Mouse (Mus musculus): Measurements from ENCODE around the gene Tcp11l1.

Tcp11l1 gene

DNA sequence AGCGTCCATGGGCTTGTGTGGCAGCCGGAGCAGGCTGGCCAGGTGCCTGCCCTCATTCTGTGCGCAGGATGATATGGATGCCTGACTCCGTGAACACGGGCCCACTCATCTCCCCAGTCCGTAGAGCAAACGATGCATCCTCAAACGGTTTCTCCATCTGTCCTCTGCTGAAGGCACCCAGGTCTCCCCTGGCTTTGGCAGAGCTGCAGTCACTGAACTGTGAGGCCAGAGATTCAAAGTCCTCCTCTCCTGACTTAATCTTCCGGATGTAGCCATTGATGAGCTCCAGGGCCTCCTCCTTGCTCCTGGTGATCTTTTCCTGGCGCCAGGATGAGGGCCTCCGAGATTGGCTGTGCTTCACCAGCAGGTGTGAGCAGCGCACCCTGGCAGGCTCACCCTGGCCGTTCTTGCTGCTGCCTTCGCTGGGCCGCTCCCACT lies 2.3 kb upstream of the Tcp11l1 start:
- DNase-seq (ENCODE audit: extremely low read depth, low read depth, low spot score) = no peak

DNA sequence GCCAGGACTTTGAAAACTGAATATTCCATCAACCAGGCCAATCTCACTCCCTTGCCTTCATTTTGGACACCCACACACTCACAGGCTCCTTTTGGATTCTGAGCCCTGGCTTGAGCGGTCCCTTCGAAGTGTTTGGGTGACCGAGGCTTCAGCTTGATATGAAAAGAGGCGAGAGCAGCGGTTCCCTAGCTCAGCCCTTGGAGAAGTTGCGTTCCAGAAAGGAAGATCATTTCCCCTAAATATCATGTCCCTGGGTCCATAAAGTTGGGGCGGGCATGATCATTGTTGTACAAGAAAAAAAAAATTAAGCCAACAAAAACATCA lies 479 bp upstream of the Tcp11l1 start:
- DNase-seq (ENCODE audit: extremely low read depth, low read depth, low spot score) = no peak

DNA sequence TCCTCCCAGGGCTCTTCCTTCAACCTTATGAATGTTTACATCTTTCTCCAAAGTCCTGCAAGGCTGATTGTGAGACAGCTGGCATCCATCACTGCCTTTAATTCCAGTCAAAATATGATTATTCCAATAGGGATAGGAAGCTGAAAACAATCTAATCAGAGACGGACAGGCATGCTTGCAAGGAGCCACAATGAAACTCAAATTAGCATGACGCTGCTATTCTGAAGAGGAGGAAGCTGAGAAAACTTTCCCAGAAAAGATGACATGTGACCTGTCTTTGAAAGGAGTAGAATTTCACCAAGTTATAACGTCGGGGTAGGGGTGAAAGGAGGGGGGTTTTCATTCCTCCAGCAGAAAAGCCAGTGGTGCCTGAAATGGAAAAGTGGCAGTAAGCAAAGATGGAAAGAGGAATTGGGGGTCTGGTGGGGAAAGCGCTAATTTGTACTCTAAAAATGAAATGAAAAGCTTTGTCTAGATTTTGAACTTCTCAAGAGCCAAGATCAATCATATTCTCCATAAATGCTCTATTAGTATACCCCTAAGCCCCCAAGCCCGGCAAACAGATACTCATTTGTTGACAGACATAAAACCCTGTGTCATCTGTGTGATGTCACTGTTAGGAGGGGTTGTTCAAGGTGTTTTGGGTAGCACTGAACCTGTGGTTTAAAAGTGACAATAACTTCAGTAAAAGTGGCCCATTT lies 1.1 kb downstream of the Tcp11l1 start:
- DNase-seq (ENCODE audit: extremely low read depth, low read depth, low spot score) = no peak

DNA sequence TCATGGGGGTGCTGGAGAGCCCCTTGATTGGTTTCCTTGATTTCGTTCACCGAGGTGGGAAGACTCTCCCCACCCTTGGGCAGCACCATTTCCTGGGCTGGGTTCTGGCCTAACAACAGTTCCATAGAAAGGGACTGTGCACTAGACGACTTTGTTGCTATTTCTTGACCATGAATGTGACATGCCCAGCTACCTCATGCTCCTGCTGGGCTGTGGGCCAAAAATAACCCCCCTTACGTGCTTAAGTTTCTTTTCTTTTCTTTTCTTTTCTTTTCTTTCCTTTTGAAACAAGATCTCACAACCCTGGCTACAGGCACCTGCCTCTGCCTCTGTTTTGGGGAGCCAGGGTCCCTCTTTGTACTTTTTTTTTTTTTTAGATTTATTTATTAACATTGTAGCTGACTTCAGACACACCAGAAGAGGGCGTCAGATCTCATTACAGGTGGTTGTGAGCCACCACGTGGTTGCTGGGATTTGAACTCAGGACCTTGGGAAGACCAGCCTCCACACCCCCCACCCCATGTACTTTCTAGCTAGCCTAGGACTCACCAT lies 2.1 kb downstream of the Tcp11l1 start:
- no peak for DNase-seq (ENCODE audit: extremely low read depth, low read depth, low spot score)

DNA sequence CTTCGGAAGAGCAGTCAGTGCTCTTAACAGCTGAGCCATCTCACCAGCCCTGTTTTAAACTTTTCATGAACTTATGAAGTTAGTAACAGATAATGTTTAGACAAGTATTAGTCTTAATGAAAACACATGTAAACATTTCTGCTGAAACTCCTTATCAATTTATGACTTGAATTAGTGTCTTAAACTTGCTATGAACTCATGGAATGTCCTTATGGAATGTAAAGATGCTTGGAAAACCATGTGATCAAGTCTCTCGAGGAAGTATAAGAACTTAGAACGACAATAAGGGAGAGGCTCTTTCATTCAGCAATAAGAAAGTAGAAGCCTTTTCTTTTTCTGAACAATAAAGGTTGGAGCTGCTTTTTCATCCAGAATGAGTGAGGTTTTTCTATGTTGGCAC lies 7.6 kb downstream of the Tcp11l1 start:
- DNase-seq (ENCODE audit: extremely low read depth, low read depth, low spot score) = no peak

DNA sequence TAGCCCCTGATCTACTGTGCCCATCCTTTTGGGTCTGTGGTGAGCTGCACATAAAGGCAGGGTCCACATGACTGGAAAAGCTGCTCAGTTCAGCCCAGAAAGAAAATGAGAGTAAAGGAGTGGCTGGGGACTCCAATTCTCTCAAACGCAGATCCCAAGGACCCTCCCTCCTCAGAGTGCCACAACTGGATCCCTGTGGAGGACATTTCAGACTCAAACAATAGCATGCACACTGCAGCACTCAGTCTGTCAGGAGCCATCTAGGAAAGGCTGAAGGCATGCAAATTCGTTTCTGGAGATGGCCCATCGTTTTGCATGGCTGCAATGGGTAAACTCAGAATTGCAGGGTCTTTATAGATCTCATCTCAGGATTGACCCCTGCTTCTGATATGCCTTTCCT lies 8.8 kb downstream of the Tcp11l1 start:
- no peak for DNase-seq (ENCODE audit: extremely low read depth, low read depth, low spot score)

DNA sequence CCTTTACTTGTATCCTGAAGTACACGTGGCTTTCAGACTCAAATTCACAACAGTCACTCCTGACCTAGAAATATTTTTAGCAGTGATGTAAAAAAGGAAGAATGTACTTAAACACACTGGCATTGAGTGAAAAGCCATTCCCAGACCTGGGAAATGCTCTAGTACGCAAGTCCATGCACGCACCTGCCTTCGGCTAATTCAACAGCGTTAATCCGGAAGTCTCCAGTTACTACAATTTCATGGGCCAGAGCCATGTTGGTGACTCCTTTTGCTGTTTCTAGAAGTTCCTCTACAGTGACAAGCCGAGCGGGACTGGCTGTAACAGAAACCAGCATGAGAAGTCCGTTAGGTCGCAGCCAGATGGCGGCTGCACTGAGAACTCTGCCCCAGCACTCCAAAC lies 12.3 kb downstream of the Tcp11l1 start:
- DNase-seq (ENCODE audit: extremely low read depth, low read depth, low spot score) = peak; percentile 69

DNA sequence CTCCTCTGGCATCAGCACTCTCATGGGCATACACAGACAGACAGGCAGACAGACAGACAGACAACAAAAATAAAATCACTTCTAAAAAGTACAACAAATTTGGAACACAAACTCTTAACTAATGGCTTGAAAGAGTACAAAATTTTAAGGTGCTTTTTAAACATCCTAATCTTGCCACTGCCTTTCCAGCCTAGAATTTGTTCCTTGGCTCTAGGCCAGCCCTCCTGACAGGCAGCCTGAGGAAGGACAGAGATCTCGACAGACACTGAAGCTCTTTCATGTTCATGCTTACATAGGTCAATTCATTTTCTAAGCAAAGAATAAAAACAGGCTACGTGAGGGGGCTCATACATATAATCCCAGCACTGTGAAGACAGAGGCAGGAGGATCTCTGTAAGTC lies 19.4 kb downstream of the Tcp11l1 start:
- DNase-seq (ENCODE audit: extremely low read depth, low read depth, low spot score) = no peak

DNA sequence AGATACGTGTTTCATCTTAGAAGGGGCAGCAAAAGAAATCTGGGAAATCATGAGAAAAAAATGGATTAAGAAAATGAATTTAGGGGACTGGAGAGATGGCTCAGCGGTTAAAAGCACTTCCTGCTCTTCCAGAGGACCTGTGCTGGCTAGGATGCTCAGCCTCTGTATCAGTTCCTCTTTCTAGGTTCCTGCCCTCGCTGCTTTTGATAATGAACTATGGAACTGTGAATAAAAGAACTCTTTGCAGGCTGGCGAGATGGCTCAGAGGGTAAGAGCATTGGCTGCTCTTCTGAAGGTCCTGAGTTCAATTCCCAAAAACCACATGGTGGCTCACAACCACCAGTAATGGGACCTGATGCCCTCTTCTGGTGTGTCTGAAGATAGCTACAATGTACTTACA lies 21.2 kb downstream of the Tcp11l1 start:
- no peak for DNase-seq (ENCODE audit: extremely low read depth, low read depth, low spot score)

DNA sequence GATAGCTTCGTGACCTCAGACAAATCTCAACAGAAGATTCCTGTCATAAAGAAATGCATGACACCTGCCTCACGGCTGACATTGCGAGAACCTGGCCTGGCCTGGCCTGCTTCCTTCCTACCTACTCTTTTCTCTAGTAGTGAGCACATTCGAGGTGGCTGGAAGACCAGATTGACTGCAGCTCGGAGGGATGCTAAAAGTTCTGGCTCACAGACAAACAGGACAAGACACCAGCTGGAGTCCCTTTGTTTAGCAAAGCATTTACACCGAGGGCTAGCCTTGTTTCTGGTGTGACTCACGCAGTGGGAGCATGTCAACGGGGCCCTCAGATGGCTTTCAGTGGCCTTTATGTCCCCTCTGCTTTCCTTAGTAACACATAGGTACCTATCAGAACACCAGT lies 23.2 kb downstream of the Tcp11l1 start:
- no peak for DNase-seq (ENCODE audit: extremely low read depth, low read depth, low spot score)

DNA sequence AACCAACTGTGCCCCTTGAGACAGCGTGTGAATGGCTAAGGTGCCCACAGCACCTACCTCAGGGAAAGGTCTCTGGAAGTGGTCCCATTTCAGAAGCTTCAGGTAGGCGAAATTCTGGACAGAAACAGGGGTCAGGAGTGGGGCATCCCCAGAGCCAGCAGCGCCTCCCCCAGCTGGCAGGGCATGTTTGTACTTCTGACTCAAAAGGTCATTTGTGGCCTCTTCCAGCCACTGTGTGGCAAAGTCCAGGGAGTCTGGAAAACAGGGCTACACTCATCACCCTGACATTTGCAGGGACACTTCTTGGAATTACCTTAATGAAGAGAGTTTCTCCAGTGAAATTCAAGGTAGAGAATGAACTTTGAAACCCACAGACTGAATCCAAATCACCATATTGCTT lies 23.6 kb downstream of the Tcp11l1 start:
- no peak for DNase-seq (ENCODE audit: extremely low read depth, low read depth, low spot score)

DNA sequence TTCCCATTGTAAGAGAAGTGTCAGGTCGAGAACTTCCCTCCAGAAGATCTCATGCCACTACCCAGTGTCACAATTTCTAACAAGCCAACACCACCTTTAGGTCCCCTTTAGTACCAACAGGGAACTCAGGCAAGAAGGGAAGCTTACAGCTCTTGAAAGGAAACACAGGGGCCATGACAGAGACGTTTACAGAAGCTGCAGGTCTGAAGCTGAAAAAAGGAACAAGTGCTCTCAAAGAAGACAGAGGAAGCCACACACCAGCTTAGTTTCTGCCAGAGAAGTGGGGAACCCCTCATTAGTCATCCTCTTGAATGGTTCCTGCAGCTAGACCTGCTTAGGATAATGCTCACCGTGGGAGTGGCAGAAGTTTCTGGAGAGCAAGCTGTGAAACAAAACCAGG lies 24.7 kb downstream of the Tcp11l1 start:
- DNase-seq (ENCODE audit: extremely low read depth, low read depth, low spot score) = no peak

DNA sequence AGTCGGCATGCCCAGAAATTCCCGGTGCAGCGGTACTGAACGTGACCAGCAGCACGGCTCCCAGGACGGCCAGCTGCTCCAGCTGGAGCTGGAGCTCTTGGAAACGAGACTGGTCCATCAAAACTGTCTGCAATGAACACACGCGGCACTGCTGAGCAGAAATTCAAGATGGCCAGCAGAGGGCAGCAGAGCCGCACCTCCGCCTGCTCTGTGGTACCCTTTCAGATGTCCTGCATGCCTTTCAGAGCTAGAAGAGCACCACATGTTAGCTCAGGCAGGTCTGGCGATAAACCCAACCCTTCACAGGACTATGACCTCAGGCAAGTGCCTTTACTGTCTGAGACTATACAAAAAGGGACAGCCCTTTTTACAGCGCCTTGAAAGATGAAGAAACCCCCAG lies 26.6 kb downstream of the Tcp11l1 start:
- DNase-seq (ENCODE audit: extremely low read depth, low read depth, low spot score) = no peak

DNA sequence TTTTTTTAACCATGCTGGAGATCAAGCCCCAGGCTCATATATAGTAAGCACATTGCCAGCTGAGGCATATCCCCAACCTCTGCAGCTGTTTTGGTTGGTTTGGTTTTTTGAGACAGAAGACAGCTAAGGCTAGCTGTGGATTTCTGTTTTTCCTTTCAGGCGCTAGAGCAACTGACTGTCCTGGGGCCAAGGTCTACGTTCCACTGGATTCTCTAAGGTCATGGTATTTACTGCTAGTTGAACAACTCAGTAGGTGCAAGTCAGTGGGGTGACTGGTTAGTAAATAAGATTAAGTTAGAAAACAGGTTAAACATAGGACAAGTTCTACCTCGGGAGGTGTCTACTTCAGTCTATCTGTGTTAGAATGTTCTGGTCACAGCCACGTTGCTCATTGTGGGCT lies 27.2 kb downstream of the Tcp11l1 start:
- DNase-seq (ENCODE audit: extremely low read depth, low read depth, low spot score) = no peak

DNA sequence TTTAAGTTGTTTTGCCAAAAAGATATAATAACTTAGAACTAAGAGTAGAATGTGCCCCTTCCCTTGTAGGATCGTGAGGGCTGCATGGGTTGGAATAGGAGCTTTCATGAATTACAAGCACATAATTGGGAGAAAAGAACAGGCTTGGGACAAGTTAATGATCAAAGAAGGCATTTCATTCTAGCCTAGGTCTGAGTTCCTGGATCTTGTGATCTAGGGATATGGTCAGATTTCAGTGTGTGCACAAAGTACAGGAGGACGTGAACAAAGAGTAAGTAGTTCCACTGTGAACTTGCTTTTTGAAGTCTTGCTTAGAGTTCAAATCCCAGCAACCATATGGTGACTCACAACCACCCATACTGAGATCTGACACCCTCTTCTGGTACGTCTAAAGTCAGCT lies 34.6 kb downstream of the Tcp11l1 start:
- no peak for DNase-seq (ENCODE audit: extremely low read depth, low read depth, low spot score)

DNA sequence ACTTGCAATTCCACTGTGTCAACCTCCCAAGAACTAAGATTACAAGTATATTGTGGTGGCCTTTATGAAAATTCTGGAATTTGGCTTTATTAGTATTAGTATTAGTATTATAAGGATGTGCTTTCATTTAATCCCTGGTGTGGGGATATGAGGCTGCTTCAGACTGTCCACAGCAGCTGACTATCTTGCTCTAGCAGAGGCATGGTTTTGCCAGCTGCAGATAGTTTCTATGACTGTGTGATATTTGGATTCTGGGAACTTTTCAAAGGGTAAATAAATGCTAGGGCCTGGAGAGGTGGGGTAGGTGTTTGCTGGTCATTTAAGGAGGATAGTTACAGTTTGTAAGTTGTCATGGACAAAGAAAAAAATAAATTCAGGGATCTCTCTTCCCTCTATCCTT lies 40.2 kb downstream of the Tcp11l1 start:
- DNase-seq (ENCODE audit: extremely low read depth, low read depth, low spot score) = no peak

DNA sequence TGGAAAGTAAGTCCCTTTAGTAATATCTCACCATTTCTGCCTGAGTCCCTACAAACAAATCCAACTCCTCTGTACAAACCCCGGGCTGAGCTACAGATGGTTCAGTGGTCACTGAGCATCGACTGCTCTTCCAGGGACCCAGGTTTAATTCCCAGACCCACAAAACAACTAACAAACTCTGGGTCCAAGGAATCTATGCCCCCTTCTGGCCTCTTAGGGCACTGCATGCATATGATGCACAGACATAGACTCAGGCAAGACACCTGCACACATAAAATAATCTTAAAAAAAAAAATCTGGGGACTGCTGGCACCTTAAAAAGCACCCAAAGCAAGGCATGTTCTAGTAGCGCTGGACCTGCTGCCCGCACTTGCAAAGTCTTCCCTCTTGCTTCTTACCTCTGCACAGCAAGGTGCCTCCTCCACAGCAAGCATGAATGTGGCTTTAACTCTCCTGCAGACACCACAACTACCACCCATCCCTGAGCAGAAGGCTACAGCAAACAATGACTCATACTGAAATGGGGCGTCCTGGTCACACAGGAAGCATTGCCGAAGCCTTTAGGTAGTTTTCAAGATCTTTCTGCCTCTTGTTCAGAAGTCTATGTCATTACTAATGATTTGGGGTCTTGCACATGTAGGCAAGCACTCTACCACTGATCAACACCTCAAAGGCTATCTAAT lies 42.7 kb downstream of the Tcp11l1 start:
- no peak for DNase-seq (ENCODE audit: extremely low read depth, low read depth, low spot score)

DNA sequence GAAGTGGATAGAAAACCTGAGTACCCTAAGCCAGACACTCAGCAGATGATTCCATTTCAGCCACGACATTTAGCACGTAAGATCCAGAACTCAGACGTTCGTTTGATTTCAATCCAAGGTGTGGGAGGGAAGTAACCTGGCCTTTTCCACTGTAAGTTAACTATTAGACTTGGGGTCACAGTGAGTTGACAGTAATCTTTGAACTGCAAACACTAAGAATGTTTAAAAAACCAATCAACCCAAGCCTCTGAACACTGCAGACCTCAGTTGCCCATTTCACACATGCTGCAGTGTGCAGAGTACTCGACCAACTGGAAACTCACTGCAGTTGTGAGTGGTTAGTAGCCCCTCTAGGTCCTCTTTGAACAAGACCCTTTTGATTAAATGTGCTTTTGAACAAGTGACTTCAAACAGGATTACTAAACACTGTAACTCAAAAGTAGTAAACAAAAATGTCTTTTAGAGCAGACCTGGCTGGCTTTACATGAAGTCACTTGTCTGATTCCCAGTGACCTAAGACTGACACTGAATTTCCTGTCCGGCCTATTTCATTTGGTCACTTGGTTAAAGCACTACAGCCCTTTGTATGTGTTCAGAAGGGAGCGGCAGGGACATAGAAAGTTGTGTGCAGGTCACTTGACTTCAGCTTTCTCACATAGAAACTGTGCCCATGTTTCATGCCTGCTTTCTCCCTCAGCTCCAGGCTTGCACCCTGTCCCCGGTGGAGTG lies 48.4 kb downstream of the Tcp11l1 start:
- no peak for DNase-seq (ENCODE audit: extremely low read depth, low read depth, low spot score)

DNA sequence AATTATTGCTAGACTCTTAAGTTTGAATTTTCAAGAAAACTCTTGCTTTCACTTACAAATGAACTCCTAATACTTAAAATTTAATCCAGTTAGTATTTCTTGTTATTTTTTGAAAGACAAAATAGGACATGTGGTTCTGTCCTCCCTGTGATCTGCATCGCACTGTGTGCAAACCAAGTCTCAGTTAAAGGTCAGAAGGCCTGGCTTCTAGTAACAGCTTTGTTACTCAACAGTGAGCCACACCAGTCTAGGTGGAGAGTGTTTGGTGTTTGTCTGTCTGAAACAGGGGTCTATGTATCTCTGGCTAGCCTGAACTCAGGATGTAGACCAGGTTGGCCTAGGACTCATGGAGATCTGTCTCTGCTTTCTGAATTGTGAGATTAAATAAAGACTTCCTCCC lies 53.3 kb downstream of the Tcp11l1 start:
- no peak for DNase-seq (ENCODE audit: extremely low read depth, low read depth, low spot score)

DNA sequence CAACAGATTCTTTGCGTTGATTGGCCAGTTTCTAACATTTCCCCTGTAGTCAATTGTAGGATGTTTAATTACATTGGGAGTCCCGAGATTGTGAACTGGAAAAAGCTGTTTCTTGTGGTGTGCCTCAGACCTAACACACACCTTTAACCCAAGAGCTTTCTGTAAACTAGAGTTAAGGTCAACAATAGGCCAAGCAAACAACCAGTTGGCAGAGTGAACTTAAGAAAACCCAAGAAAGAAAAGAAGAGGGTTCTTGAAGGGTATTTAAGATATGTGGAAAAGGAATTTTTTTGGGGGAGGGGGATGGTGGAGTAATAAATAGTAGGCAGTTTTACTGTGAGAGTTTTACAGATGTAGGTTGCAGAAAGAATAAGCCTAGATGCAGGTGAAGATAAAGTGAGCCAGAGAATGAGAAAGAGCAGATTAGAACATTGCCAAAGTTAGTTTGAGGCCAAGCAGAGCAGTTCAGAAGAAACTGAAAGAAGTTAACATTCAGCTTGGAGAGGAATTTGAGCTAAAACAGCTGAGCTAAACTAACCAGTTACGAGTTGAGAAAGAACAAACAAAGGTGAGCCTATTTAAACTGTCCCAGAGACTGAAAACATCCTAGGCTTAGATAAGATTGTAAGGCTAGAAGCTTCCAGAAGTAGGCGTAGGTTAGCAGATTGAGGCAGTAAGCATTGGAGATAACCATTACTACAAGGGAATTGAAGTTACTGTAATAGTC lies 95.8 kb downstream of the Tcp11l1 start:
- no peak for DNase-seq (ENCODE audit: extremely low read depth, low read depth, low spot score)

DNA sequence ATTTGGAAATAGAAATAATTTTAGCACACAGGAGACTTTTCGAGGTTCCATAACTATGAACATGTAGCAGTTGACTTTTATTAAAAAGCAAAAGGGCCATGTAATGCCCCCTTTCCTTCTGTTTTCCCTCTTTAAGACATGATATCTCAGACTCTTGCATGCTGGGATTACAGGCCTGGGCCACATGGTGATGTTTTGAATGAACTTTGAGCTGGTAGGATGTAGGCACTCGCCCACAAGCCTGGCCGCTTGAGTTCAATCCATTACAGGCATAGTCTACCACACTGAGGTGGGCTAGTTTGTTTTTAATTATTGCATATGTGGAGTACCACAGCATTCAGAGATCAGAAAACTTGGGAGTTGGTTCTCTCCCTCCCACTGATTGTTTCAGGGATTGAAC lies 97.2 kb downstream of the Tcp11l1 start:
- DNase-seq (ENCODE audit: extremely low read depth, low read depth, low spot score) = no peak
